Mouse (Mus musculus) olfactory bulb, adult 2 months (tissue): ENCODE measurements around the gene Tap1. TPM values are rescaled to one million over a fixed set of nuclear protein-coding genes. Genes with fewer than 3 reads are reported as not detected.

Experiments
- H3K27ac ChIP-seq: fragments of 200-500 bp; 2 replicates; pipeline ENCODE4 v1.5.1; 2012; ENCODE audit warnings: low read depth, low read length; ENCODE audit not compliant: insufficient read depth
- H3K4me1 ChIP-seq: fragments of 200-500 bp; 2 replicates; pipeline ENCODE4 v1.6.1; 2012; ENCODE audit warnings: low read length; ENCODE audit not compliant: control insufficient read depth, insufficient read depth
- H3K4me3 ChIP-seq: fragments of 200-500 bp; 2 replicates; pipeline ENCODE4 v1.5.1; 2012; ENCODE audit warnings: mild to moderate bottlenecking, low read depth, low read length, moderate library complexity; ENCODE audit not compliant: insufficient read depth
- CTCF ChIP-seq: fragments of 200-500 bp; IDR thresholded peaks from 2 replicates; pipeline ENCODE4 v1.5.1; 2012; ENCODE audit warnings: low read depth, mild to moderate bottlenecking, low read length, moderate library complexity; ENCODE audit not compliant: insufficient read depth
- POLR2A ChIP-seq: fragments of 200-500 bp; IDR thresholded peaks from 2 replicates; pipeline ENCODE4 v1.6.1; 2012; ENCODE audit warnings: mild to moderate bottlenecking, low read depth, low read length, moderate library complexity; ENCODE audit not compliant: insufficient read depth
- WGBS: fragments of 180-500 bp; shearing (Covaris S2); methylation state at CpG from one replicate; pipeline ENCODE4 v1.1.7; 2018; 5-methylcytosine and 5-hydroxymethylcytosine counted together
- polyA plus RNA-seq: library from polyadenylated mRNA; stranded (reverse); fragments of >200 nt; gene quantifications from 2 replicates; pipeline ENCODE4 v1.2.4, GENCODE M21; 2012; ENCODE audit warnings: low replicate concordance; ENCODE audit not compliant: missing spikeins, insufficient read depth, insufficient read length

Tap1 gene
- polyA plus RNA-seq, 1 experiment, result not detected

DNA sequence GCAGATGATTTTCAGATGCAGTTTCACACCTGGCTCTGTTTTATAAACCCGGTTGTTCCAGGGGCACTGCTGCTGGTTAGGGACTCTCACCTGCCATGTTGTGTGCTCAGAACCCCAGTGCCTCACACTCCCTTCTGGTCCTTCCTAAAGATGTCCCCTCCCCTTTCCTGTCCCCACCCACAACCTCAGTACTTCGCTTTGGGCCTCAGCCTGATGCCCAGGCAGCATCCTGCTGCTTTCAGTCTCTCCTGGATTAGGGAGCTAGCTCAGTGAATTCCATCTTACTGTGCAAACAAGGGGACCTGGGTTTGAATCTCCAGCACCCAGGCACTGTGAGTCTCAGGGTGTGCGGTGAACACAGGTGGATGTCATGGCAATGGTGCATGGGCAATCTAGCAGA, 20.1 kb downstream of the Tap1 start:
- H3K27ac ChIP-seq, result no peak overlapping the region
- 73% methylated on average over 3 of the region's 3 CpGs for WGBS
- H3K4me3 ChIP-seq, result no peak overlapping the region
- peaks cover 14% of the 10 kb centered on the region for H3K4me1 ChIP-seq
- no peak for TF ChIP-seq CTCF
- no peak for TF ChIP-seq POLR2A

DNA sequence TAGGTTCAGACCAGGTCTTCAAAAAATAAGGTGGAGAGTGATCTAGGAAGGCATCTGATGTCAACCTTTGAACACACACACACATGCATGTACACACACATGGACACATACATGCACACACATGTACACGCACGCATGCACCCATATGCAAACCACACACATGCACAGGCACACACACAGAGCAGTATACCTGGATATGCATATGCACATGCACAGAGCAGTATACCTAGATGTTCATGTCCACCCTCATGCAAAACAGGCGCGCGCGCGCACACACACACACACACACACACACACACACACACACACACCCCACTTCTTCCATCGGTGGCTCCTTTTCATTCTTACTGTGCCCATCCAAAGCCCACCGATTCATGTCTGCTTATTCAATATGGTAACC, 20.5 kb downstream of the Tap1 start:
- no peak overlapping the region for H3K27ac ChIP-seq
- no peak overlapping the region for H3K4me3 ChIP-seq
- TF ChIP-seq POLR2A (no peak), CTCF (no peak)
- H3K4me1 ChIP-seq, result peaks cover 14% of the 10 kb centered on the region
- WGBS, result 96% methylated on average over 9 of the region's 9 CpGs

DNA sequence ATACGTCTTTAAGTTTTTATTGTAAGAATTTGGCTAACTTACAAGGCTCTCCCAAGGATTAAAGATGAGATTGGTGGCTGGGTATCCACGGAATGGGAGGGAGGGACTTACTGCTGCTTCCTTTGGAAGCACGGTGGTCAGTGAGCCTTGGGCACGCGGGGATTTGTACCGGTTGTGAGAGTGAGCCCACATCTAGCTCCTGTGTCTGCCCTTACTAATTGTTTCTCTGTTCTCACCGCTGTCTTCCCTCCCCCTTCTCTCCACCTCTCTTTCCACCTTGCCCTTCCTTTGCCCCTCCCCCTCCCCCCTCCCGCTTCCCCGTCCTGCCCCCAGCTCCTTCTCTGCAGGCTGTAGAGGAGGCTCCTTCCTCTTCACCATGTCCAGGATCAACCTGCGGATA, 21.1 kb downstream of the Tap1 start:
- WGBS, result 33% methylated on average over 10 of the region's 10 CpGs
- no peak overlapping the region for H3K4me3 ChIP-seq
- no peak overlapping the region for H3K27ac ChIP-seq
- H3K4me1 ChIP-seq, result peaks cover 14% of the 10 kb centered on the region
- no peak for TF ChIP-seq POLR2A
- no peak for TF ChIP-seq CTCF

DNA sequence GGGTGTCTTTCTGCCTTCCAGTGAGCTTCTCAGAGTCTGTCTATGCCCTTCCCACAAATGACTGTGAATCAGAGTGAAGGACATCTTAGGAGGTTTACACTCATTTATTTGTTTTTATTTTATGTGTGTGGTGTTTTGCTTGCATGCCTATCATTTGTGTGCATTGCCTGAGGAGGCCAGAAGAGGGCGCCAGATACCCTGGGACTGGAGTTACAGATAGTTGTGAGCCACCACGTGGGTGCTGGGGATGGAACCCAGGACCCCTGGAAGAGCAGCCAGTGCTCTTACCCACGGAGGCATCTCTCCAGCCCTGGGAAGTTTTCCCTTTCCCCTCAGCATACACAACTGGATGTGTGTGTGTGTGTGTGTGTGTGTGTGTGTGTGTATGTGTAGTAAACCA, 22.3 kb downstream of the Tap1 start:
- Histone ChIP-seq H3K4me3 (no peak overlapping the region), H3K4me1 (peaks cover 11% of the 10 kb centered on the region; the same call in 1 of the 2 replicates), H3K27ac (no peak overlapping the region)
- TF ChIP-seq CTCF (no peak), POLR2A (no peak)
- 51% methylated on average over 3 of the region's 3 CpGs for WGBS

DNA sequence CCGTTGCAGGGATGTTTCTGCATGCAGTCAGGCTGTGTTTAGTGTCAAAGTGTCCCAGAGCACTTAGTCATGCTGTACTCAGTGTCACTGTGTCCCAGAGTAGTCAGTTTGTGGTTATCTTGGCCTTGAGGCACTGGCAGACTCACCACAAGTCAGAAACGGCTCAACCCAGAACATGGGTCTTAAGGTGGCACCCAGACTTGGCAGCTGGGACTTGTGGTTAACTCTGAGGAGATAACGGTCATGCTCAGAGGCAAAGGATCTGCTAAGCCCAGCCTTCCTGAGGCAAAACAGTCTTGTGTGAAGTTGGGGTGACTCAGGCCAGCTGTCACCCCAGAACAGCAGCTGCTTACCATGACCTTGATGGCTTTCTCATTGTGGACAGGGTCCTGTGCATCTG, 23.2 kb downstream of the Tap1 start:
- 53% methylated on average over 3 of the region's 3 CpGs for WGBS
- TF ChIP-seq CTCF (no peak), POLR2A (no peak)
- Histone ChIP-seq H3K4me3 (no peak overlapping the region), H3K27ac (no peak overlapping the region), H3K4me1 (peaks cover 5% of the 10 kb centered on the region; the same call in 1 of the 2 replicates)

DNA sequence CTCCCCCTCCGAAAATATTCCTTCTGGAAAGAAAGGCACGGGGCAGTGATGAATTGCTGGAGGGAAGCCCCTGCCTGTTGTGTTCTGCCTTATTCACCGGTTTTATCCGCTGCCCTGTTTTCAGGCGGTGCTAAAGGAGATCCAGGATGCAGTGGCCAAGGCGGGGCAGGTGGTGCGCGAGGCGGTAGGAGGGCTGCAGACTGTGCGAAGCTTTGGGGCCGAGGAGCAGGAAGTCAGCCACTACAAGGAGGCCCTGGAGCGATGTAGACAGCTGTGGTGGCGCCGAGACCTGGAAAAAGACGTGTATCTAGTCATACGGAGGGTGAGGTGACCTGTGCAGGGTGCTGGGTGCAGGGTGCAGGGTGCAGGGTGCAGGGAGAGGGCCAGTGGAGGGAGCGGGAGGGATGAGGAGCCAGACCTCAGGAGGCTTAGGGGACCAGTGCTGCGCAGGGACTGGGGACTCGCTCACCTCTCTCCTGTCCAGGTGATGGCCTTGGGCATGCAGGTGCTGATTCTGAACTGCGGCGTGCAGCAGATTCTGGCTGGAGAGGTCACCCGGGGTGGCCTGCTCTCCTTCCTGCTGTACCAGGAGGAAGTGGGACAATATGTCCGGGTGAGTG, 24.5 kb downstream of the Tap1 start:
- TF ChIP-seq CTCF, result no peak
- no peak for TF ChIP-seq POLR2A
- Histone ChIP-seq H3K4me3 (no peak overlapping the region), H3K27ac (no peak overlapping the region), H3K4me1 (peaks cover 3% of the 10 kb centered on the region; the same call in 1 of the 2 replicates)
- 38% methylated on average over 23 of the region's 23 CpGs for WGBS

DNA sequence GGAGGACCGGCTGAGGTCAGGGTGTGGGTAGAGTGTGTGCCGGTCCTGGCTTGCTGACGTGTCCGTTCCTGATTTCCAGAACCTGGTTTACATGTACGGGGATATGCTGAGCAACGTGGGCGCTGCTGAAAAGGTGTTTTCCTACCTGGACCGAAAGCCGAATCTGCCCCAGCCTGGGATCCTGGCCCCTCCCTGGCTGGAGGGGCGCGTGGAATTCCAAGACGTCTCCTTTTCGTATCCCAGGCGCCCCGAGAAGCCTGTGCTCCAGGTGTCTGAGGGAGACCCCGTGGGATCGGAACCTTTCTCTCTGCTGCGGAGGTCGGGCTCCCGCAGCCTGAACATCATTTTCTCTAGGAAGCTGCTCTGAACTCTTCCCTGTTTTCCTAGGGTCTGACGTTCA, 26.6 kb downstream of the Tap1 start:
- Histone ChIP-seq H3K4me3 (no peak overlapping the region), H3K4me1 (peaks cover 10% of the 10 kb centered on the region), H3K27ac (no peak overlapping the region)
- no peak for TF ChIP-seq CTCF
- no peak for TF ChIP-seq POLR2A
- WGBS, result 61% methylated on average over 21 of the region's 21 CpGs

DNA sequence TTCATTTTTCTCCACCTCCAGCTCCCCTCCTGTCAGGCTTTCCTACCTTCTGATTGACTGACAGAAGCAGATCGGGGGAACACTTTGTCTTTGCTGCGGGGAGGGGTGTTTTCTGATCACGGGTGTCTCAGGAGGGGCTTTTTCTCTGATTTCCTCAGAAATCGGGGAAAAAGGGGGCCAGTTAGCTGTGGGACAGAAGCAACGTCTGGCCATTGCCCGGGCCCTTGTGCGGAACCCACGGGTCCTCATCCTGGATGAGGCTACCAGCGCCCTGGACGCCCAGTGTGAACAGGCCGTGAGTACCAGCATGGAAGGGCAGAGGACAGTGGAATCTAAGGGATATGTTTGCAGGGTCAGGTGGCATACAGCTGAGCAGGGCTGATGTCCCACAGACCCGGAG, 27.8 kb downstream of the Tap1 start:
- H3K4me1 ChIP-seq, result peaks cover 10% of the 10 kb centered on the region
- no peak overlapping the region for H3K4me3 ChIP-seq
- 88% methylated on average over 12 of the region's 12 CpGs for WGBS
- no peak overlapping the region for H3K27ac ChIP-seq
- TF ChIP-seq POLR2A (no peak), CTCF (no peak)

DNA sequence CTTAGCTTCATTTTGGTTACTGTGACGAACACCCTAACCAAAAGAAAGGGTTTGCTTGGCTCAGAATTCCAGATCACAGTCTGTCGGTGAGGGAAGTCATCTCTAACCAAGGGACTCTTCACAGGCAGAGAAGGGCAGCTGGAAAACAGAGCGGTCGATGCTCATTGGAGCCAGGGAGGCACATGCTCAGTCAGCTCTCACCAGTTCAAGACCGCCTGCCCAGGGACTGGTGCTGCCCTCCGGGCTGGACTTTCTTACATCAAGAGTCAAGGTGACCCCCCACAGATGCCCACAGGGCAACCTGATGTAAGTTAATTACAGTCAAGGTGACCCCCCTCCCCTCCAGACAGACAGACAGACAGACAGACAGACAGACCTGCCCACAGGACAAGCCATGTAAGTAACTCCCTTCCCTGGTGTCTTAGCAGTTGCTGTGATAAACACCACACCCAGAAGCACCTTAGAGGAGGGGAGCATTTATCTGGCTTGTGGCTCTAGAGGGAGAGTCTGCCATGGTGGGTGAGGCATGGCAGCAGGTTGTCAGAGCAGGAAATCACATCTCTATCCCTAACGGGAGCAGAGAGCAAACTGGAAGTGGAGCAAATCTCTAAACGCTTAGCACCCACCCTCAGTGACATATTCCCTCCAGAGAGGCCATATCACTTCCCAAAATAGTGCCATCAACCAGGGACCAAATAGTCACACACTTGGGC, 30.0 kb downstream of the Tap1 start:
- TF ChIP-seq CTCF (no peak), POLR2A (no peak)
- 86% methylated on average over 8 of the region's 8 CpGs for WGBS
- no peak overlapping the region for H3K4me3 ChIP-seq
- no peak overlapping the region for H3K27ac ChIP-seq
- peaks cover 10% of the 10 kb centered on the region for H3K4me1 ChIP-seq
